Mouse (Mus musculus) embryonic facial prominence, embryonic 14.5 days (tissue): ENCODE measurements around the gene Pfdn6. TPM values are rescaled to one million over a fixed set of nuclear protein-coding genes. Genes with fewer than 3 reads are reported as not detected.

ENCODE experiments used
- ATAC-seq: fragments of 200-750 bp; cut with Nextera tagmentation; 2 replicates; pipeline ENCODE4 v1.8.0; 2017; ENCODE audit warnings: low read depth, moderate number of reproducible peaks, moderate TSS enrichment
- DNase-seq: peaks from one replicate; pipeline ENCODE4 v3.0.0-alpha.2; 2015; ENCODE audit warnings: low spot score
- H3K27ac ChIP-seq: fragments of 300-500 bp; sonication (generic); replicated peaks from 2 replicates; pipeline ENCODE4 v1.5.1; 2014; ENCODE audit warnings: low read depth, mild to moderate bottlenecking, low read length, moderate library complexity
- H3K27me3 ChIP-seq: fragments of 300-500 bp; sonication (generic); replicated peaks from 2 replicates; pipeline ENCODE4 v1.6.1; 2014; ENCODE audit warnings: low read length; ENCODE audit not compliant: control insufficient read depth, insufficient read depth
- H3K36me3 ChIP-seq: fragments of 300-500 bp; sonication (generic); 2 replicates; pipeline ENCODE4 v1.6.1; 2014; ENCODE audit warnings: low read length, mixed read lengths; ENCODE audit not compliant: control insufficient read depth, insufficient read depth
- H3K4me1 ChIP-seq: fragments of 300-500 bp; sonication (generic); 2 replicates; pipeline ENCODE4 v1.6.1; 2014; ENCODE audit warnings: antibody characterized with exemption, low read length; ENCODE audit not compliant: control insufficient read depth, insufficient read depth
- H3K4me2 ChIP-seq: fragments of 300-500 bp; sonication (generic); 2 replicates; pipeline ENCODE4 v1.6.1; 2014; ENCODE audit warnings: low read depth, mild to moderate bottlenecking, low read length, moderate library complexity, mixed read lengths
- H3K4me3 ChIP-seq: fragments of 300-500 bp; sonication (generic); 2 replicates; pipeline ENCODE4 v1.5.1; 2014; ENCODE audit warnings: low read depth, mild to moderate bottlenecking, low read length
- H3K9ac ChIP-seq: fragments of 300-500 bp; sonication (generic); 2 replicates; pipeline ENCODE4 v1.6.1; 2014; ENCODE audit warnings: low read depth, mild to moderate bottlenecking, low read length, moderate library complexity, mixed read lengths
- H3K9me3 ChIP-seq: fragments of 300-500 bp; sonication (generic); 2 replicates; pipeline ENCODE4 v1.6.1; 2016; ENCODE audit warnings: low read length; ENCODE audit not compliant: control insufficient read depth
- WGBS: fragments of 180-500 bp; shearing (Covaris S2); extraction: QIAGEN DNeasy Blood & Tissue Kit; methylation state at CpG from one replicate; pipeline ENCODE4 v1.1.7; 2014; 5-methylcytosine and 5-hydroxymethylcytosine counted together
- polyA plus RNA-seq: library from polyadenylated mRNA; unstranded; fragments of >200 nt; fragmentation: Nextera tagmentation; extraction: Ambion mirVana; gene quantifications from 2 replicates; pipeline ENCODE4 v1.2.1, GENCODE M21; 2014

Pfdn6 gene
- polyA plus RNA-seq, 1 experiment from 2014 or later, result 124 TPM

GRCm38 (mm10) chr17:33947430-33948089 is 7.4 kb upstream of the Pfdn6 start:
- no peaks in the 10 kb centered on the region for H3K27me3 ChIP-seq
- H3K4me3 ChIP-seq, result no peak overlapping the region
- H3K4me1 ChIP-seq, result peaks cover 7% of the 10 kb centered on the region; the same call in 1 of the 2 replicates
- peaks cover 66% of the 10 kb centered on the region for H3K36me3 ChIP-seq
- H3K9ac ChIP-seq, result no peak overlapping the region
- DNase-seq (no peak), ATAC-seq (no peak)
- 92% methylated on average over 10 of the region's 10 CpGs for WGBS
- H3K27ac ChIP-seq, result no peak overlapping the region
- H3K4me2 ChIP-seq, result no peak overlapping the region
- no peaks in the 10 kb centered on the region for H3K9me3 ChIP-seq

- WGBS, result 94% methylated on average over 15 of the region's 15 CpGs
- Histone ChIP-seq H3K4me3 (no peak overlapping the region), H3K4me1 (peaks cover 12% of the 10 kb centered on the region), H3K27ac (no peak overlapping the region), H3K9me3 (no peaks in the 10 kb centered on the region), H3K9ac (no peak overlapping the region), H3K4me2 (no peak overlapping the region), H3K27me3 (no peaks in the 10 kb centered on the region), H3K36me3 (peaks cover 52% of the 10 kb centered on the region)
- ATAC-seq, result no peak
- DNase-seq, result no peak
These were observed 3.3 kb upstream of the Pfdn6 start for GRCm38 (mm10) chr17:33943454-33943853.

GRCm38 (mm10) chr17:33941381-33941780 is 1.2 kb upstream of the Pfdn6 start:
- H3K27ac ChIP-seq, result no peak overlapping the region
- ATAC-seq (no peak), DNase-seq (no peak)
- peak overlapping the region; percentile 89 for H3K4me2 ChIP-seq
- H3K4me3 ChIP-seq, result peak overlapping the region; percentile 87
- H3K9ac ChIP-seq, result peak overlapping the region; percentile 79
- H3K27me3 ChIP-seq, result no peaks in the 10 kb centered on the region
- no peaks in the 10 kb centered on the region for H3K9me3 ChIP-seq
- peaks cover 12% of the 10 kb centered on the region for H3K4me1 ChIP-seq
- H3K36me3 ChIP-seq, result peaks cover 58% of the 10 kb centered on the region
- 55% methylated on average over 19 of the region's 19 CpGs for WGBS

GRCm38 (mm10) chr17:33940981-33941380 is 838 bp upstream of the Pfdn6 start:
- H3K9ac ChIP-seq, result peak overlapping the region; percentile 79
- H3K36me3 ChIP-seq, result peaks cover 58% of the 10 kb centered on the region
- ATAC-seq (no peak), DNase-seq (no peak)
- no peaks in the 10 kb centered on the region for H3K9me3 ChIP-seq
- no peaks in the 10 kb centered on the region for H3K27me3 ChIP-seq
- H3K4me2 ChIP-seq, result peak overlapping the region; percentile 89
- H3K4me3 ChIP-seq, result peak overlapping the region; percentile 87
- H3K27ac ChIP-seq, result no peak overlapping the region
- WGBS, result under 1% methylated on average over 14 of the region's 26 CpGs
- peaks cover 12% of the 10 kb centered on the region for H3K4me1 ChIP-seq

GRCm38 (mm10) chr17:33938783-33939182 is 1.4 kb downstream of the Pfdn6 start:
- no peaks in the 10 kb centered on the region for H3K27me3 ChIP-seq
- peak overlapping the region; percentile 77; the same call in 1 of the 2 replicates for H3K4me2 ChIP-seq
- H3K4me3 ChIP-seq, result no peak overlapping the region
- 85% methylated on average over 11 of the region's 11 CpGs for WGBS
- no peaks in the 10 kb centered on the region for H3K9me3 ChIP-seq
- DNase-seq, result no peak
- H3K4me1 ChIP-seq, result peaks cover 12% of the 10 kb centered on the region
- no peak overlapping the region for H3K9ac ChIP-seq
- no peak for ATAC-seq
- H3K36me3 ChIP-seq, result peaks cover 51% of the 10 kb centered on the region
- H3K27ac ChIP-seq, result no peak overlapping the region

GRCm38 (mm10) chr17:33936993-33937392 is 3.1 kb downstream of the Pfdn6 start:
- no peak overlapping the region for H3K4me2 ChIP-seq
- peaks cover 51% of the 10 kb centered on the region for H3K36me3 ChIP-seq
- H3K4me1 ChIP-seq, result peaks cover 12% of the 10 kb centered on the region
- no peak for DNase-seq
- H3K9me3 ChIP-seq, result no peaks in the 10 kb centered on the region
- H3K9ac ChIP-seq, result no peak overlapping the region
- H3K27ac ChIP-seq, result no peak overlapping the region
- no peaks in the 10 kb centered on the region for H3K27me3 ChIP-seq
- no peak overlapping the region for H3K4me3 ChIP-seq
- no peak for ATAC-seq
- whole genome bisulfite sequencing, result 86% methylated on average over 14 of the region's 15 CpGs

- Histone ChIP-seq H3K9ac (no peak overlapping the region), H3K36me3 (peaks cover 49% of the 10 kb centered on the region), H3K27me3 (no peaks in the 10 kb centered on the region), H3K27ac (no peak overlapping the region), H3K4me3 (no peak overlapping the region), H3K4me2 (no peak overlapping the region), H3K4me1 (peaks cover 12% of the 10 kb centered on the region), H3K9me3 (no peaks in the 10 kb centered on the region)
- no peak for DNase-seq
- 89% methylated on average over 20 of the region's 21 CpGs for WGBS
- ATAC-seq, result no peak
These were observed 4.6 kb downstream of the Pfdn6 start for GRCm38 (mm10) chr17:33935422-33936055.

GRCm38 (mm10) chr17:33932970-33933369 is 7.2 kb downstream of the Pfdn6 start:
- WGBS, result 83% methylated on average over 15 of the region's 15 CpGs
- Histone ChIP-seq H3K9me3 (no peaks in the 10 kb centered on the region), H3K9ac (0 out of 2 replicates have a peak overlapping the region, but pooled peaks have one; percentile 8), H3K27ac (no peak overlapping the region), H3K36me3 (peaks cover 40% of the 10 kb centered on the region), H3K4me3 (no peak overlapping the region), H3K4me1 (peaks cover 12% of the 10 kb centered on the region), H3K27me3 (no peaks in the 10 kb centered on the region), H3K4me2 (no peak overlapping the region)
- ATAC-seq (no peak), DNase-seq (no peak)

- WGBS, result 75% methylated on average over 14 of the region's 14 CpGs
- ATAC-seq, result no peak
- H3K27me3 ChIP-seq, result no peaks in the 10 kb centered on the region
- H3K4me1 ChIP-seq, result peaks cover 12% of the 10 kb centered on the region
- no peaks in the 10 kb centered on the region for H3K9me3 ChIP-seq
- H3K36me3 ChIP-seq, result peaks cover 38% of the 10 kb centered on the region
- no peak overlapping the region for H3K4me2 ChIP-seq
- H3K27ac ChIP-seq, result no peak overlapping the region
- no peak overlapping the region for H3K9ac ChIP-seq
- no peak for DNase-seq
- no peak overlapping the region for H3K4me3 ChIP-seq
These were observed 7.7 kb downstream of the Pfdn6 start for GRCm38 (mm10) chr17:33932448-33932847.
